Mouse (Mus musculus) layer of hippocampus, adult 8-10 months (tissue): ENCODE measurements around the gene Zswim3. TPM values are rescaled to one million over a fixed set of nuclear protein-coding genes. Genes with fewer than 3 reads are reported as not detected.
"Not testable (repeated sequence)": the region's sequence is repeated elsewhere in the genome, so short reads cannot be mapped to it uniquely, and the experiment has no call there.

ENCODE experiments used
- DNase-seq, 2 experiments: peaks; one replicate each; pipeline ENCODE4 v3.0.0; 2022; ENCODE audit warnings: low spot score in 2 of 2
- total RNA-seq, 4 experiments: library from RNA; stranded (reverse); gene quantifications; 2 replicates each; pipeline ENCODE4 v1.2.4; 2022

The Zswim3 gene
- total RNA-seq, 4 experiments from 2014 or later, result 8.3 to 10.2 (median 9.5) TPM

DNA sequence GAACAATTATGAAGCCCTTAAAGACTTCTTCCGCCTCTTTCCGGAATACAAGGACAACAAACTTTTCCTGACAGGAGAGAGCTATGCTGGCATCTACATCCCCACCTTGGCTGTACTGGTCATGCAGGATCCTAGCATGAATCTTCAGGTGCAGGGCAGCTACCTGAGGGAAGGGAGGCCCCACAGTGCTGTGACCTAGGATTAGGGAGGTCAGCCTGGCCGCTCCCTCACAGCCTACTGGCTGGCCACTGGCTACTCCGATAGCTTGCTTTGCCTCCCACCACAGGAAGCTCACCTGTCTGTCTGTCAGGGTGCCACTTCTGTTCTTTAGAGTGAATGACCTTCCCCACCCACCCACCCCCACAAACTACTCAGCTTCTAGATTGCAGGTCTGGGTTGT lies 30.3 kb downstream of the Zswim3 start:
- DNase-seq, result no peak

DNA sequence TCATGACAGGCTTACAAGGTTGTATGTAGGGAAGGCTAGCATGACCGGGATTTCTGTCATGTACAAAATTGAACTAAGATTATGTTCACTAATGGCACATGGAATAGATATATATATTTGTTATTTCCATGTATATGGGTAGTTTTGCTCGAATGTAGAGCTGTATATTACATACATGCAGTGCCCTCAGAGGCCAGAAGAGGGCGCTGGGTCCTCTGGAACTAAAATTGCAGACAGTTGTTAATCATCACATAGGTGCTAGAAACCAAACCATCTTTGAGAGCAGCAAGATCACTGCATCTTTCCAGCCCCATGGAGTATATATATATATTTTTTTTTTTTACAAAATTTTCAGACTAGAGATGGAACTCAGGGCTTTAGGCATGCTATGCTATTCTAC lies 40.9 kb downstream of the Zswim3 start:
- no peak for DNase-seq

DNA sequence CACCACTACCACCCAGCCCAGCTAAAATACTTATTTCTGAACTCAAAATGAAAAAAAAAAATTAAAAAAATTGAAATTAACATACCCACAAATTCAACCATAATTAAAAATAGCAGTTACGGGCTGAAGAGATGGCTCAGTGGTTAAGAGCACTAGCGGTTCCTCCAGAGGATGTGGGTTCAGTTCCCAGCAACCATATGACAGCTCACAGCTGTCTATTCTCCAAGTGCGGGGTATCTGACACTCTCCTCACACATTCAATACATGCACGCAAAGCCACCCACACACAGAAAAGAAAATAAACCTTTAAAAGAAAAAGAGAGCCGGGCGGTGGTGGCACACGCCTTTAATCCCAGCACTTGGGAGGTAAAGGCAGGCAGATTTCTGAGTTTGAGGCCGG lies 45.2 kb downstream of the Zswim3 start:
- no peak for DNase-seq

DNA sequence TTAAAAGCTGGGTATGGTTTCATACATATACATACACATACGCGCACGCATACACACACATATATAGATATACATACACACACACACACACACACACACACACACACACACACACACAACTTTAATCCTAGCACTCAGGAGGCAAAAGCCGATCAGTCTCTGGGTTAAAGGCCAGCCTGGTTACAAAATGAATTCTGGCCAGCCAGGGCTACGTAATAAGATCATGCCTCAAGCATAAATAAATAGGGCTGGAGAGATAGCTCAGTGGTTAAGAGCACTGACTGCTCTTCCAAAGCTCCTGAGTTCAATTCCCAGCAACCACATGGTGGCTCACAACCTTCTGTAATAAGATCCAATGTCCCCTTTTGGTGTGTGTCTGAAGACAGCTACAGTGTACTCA lies 50.7 kb downstream of the Zswim3 start:
- not testable (repeated sequence) for DNase-seq

DNA sequence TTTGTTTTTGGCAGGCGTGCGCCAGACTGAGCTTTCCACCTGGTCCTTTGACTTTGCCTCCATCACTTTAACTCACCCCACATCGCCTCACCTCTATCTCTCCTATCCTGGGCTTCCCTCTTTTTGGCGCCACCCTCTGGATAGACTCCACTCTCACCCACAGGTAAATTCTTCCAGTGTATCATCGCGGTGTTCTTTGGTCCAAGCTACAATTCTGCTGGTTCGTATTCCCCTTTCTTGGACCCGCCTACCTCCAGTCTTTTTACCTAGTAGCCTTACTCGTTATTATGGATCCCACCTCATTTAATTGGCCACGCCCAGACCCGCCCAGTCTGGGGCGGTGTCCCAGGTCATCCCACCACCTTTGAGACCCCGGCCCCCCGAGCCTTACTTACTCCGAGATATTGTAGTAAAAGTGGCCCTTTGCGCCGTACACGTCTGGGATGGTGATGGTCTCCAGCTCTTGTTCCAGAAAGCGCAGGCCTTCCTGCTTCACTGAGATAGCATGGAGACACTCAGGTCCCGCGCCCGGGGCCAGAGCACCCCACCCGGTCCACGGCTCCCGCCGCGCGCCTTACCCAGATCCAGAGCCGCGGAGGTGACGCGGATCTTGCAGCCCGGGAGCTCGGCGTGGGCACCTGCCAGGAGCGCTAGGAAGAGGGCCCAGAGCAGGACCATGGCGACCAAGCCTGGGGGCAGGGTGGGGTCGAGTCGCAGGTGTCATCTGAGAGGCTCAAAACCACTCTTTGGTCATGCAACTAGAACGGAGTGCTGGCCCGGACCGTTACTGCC lies 51.6 kb downstream of the Zswim3 start:
- DNase-seq, result no peak

DNA sequence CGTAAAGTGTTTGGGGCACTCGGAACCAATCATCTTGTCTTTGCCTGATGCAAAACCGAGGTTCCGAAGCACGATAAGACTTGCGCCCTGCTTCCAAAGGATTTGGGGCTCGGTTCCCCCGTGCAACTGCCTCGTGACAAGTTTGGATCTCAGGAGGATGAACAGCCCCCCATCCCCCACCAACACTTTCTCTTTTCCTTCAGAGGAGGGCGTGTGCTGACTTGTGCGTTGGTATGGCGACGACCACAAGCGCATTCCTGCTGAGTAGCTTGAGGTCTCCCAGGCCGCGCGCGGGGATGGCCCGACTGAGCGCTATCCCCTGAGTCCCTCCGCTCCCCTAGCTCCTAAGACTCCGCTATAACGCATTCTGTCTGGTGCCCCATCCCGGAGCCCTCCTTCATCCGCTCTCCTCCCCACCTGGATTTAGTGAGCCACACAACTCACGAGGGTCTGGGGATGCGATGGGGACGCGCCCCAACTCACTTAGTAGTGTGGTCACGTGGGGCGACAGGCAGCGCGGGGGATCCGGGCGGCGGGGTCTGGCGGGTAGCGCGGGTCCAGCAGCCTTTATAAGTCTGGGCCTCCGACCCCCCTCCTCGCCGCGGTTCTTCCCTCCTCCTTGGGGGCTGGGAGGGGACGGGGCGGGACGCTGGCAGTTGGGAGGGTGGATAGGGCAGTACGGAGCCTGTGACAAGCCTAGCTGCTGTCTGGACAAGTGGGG lies 52.4 kb downstream of the Zswim3 start, which contains the start of gene Pltp:
Pltp (minus strand) TSS at position 611 of the 721 bp plus-strand sequence.
- no peak for DNase-seq

DNA sequence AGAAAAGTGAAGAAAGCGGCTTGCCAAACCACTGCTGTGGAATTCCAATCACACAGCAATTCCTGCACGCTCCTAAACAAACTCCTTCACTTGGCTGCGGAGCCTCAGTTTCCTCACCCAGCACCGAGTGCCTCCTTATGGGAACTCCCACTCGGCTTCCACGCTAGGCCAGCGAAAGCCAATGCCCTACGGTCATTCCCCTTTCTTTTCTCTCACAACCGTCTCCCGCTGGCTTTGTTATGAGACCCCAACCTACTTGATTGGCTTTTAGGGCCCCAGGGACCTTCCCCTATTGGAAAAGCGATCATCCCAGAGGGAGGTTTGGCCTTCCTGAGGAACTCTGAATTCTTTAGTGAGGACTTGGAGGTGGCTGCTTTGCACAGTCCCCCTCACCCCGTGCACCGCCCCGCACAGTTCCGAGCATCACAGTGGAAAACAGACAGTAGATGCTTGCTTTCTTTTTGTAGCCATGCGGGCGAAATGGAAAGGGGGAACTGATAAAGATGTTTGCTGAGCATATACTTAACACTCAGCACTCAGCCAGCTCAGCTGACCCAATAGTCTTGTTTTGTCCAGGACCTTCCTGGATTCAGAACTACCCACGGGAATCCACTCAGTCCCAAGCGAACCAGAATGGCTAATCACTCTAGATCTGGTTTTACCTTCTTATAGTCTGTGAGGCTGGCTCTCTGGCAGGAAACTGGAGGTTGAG lies 53.1 kb downstream of the Zswim3 start:
- no peak for DNase-seq

DNA sequence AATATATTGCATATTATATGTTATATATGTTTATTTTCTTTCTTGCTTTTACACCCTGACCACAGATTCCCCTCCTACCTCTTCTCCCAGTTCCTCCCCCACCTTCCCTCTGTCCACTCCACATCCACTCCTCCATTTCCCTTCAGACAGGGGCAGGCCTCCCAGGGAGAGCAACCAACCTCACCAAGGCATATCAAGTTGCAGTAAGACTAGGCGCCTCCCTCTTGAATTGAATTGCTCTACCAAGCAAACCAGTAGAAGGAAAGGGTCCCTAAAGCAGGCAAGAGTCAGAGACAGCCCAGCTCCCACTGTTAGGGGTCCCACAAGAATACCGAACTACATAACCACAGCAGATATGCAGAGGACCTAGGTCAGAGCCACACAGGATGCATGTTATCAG lies 54.3 kb downstream of the Zswim3 start:
- no peak for DNase-seq

DNA sequence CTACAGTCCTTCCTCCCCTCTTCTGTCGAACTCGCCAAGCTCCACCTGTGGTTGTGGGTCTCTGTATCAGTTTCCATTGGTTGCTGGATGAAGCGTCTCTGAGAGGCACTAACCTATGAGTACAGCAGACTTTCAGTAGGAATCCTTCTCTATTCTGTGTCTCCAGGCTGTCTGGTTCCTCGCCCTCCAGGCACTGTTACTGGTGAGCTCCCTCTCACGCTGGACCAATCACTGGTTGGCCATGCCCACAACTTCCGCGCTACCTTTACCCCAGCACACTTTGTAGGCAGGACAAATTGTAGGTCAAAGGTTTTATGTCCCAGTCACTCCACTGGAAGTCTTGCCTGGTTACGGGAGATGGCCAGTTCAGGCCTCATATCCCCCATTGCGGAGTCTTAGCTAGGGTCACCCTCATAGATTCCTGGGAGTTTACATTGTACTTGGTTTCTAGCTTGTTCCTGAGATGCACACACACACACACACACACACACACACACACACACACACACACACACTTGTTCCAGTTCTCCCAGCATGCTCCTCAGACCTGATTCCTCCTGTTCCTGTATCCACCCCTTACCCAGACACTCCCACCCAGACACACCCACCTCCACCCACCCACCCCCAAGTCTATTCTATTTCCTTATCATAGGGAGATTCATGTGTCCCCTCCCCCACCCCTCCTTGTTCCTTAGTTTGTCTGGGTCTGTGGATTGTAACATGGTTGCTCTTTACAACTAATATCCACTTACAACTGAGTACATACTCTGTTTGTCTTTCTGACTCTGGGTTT lies 54.9 kb downstream of the Zswim3 start:
- DNase-seq, result no peak

DNA sequence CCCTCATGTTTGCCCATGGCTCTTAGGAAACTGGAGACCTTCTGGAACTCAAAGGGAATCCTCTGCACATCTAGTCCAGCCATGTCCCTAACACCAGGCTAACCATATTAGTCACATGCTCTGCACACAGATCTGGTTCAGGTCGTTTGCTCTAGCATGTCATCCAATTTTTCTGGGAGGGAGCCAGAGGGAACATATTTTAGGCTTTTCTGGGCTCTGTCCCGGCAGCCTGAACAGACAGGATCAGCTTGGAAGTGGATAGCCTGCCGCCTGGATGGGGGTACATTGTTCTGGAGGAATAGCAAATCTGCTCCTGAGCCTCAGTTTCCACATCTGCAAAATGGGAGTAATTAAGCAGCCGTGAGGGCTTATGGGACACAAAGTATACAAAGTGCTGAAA lies 56.2 kb downstream of the Zswim3 start:
- no peak for DNase-seq

DNA sequence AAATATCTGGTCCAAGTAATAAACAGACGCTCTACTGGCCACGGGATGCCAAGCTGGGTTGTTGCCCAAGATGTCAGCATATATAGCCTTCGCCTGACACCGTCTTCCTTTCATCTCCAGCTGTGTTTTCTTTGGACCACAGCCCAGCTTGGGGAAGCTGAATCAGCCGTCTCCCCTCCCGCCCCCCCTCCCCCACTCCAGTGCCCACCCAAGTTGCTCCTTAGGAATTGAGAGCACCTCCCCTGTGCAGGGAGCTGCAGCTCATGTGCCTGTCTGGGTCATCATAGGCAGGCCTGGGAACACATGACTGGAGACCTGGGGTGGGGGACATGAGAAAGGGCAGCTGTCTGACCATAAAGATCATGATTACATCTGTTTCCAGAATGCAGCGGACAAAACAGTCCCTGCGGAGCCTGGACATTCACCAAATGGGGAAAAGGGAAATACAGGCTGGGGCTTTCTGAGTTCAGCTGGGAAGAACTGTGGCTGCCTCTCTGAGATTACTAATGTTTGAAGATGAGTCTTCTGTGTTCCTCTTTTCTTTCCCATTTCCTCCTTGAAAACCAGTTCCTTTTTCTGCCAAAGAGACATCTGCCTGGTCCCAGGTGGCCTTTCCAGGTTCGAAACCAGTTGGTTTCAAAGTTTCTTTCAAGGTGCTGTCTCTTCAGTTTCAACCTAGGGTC lies 57.4 kb downstream of the Zswim3 start:
- no peak for DNase-seq

DNA sequence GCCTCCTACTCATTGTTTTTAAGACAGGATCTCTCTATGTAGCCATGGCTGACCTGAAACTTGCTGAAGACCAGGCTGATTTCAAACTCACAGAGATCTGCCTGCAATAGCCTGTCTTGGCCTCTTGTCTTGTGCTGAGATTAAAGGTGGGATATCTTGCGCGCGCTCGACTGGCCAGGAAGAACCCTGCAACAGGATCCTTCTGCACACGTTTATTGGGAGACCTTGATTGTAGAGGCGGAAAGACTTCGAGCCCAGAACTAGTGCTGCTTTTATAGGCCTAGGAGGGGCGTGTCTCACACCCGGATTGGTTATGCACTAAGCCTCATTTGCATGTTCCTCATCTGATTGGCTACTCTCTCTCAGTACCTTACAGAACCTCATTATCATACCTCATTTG lies 58.5 kb downstream of the Zswim3 start:
- not testable (repeated sequence) for DNase-seq

DNA sequence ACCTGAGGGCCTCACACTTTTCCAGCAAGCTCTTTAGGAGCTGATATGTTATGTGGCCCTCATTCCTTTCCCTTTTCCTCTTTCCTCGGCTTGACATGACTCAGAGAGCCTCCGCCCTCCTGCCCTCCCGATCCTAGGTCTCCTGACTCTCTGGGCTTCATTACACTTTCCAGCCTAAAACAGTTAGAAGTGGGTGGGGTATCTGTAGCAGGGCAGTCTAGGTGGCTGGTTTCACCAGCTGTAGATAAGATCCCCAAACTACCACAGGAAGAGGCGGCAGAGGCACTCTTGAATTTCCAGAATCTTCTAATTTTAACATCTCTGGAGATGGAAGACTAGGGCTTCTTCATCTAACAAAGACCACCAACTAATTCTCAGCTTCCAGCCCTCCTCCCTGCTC lies 59.7 kb downstream of the Zswim3 start:
- DNase-seq, result no peak

DNA sequence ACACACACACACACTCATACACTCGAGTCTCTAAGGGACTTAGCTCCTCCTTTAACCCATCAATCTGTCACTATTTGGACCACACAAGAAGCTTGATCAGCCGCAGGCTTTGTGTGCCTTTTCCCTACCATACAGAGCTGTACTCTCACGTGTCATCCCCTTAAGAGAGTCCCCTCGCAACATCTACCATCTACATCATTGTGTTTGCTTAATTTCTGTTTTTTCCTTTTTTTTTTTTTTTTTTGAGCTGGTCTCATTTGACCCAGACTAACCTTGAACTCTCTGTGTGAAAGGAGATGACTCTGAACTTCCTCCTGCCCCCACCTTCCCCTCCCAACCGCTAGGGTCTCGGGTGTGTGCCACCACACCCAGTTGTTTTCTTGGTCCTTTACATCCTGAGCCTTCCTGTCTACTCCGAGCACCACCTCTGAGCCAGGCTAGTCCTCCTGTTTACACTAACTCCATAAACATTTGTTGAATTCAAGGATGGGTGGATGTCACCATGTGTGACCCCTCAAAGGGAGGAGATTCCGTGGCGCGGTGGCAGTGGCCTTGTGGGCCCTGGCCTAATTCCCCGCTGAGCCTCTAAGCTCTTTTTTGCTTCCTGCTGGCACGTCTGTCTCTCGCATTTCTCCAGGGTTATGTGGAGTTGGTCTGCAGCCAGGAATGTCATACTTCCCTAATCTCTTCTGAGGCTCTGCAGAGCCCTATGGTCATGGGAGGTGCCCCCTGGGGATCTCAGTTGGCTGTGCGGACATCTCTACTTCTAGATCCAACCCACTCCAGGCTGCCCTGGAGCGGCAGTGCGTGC lies 62.0 kb downstream of the Zswim3 start:
- DNase-seq, result no peak

DNA sequence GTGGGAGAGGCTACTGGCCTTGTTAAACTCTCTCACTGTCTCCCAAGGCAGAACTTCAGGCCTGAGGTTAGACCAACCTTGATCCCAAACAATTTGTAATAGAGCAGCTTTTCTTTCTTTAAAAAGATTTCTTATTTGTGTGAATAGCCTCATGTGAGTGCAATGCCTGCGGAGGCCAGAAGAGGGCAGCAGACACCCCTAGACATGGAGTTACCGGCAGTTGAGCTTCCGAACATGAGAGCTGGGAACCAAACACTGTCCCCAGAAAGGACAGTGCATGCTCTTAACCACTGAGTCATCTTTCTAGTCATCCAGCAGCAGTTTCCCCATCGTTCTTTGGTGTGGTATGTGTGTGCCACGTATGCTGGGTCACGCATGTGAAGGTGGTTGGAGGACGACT lies 62.7 kb downstream of the Zswim3 start:
- no peak for DNase-seq

DNA sequence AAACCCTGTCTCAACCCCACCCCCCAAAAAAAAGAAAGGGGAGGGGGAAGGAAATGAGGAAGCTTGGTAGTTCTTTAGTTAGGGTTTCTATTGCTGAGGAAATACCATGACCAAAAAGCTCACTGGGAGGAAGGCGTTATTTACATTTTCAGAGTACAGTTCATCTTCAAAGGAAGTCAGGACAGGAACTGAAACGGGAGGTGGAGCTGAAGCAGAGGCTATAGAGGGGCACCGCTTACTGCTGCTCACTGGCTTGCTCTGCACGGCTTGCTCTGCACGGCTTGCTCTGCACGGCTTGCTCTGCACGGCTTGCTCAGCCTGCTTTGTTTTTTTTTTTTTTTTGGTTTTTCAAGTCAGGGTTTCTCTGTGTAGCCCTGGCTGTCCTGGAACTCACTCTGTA lies 63.6 kb downstream of the Zswim3 start:
- no peak for DNase-seq
